Mouse (Mus musculus) cerebellum, adult 2 months (tissue): Measurements from ENCODE around the gene Espn.

Experiments used
- CTCF ChIP-seq: fragments of 200-500 bp; IDR thresholded peaks from 2 replicates; pipeline ENCODE4 v1.5.1; 2011; ENCODE audit warnings: low read depth, mild to moderate bottlenecking, control low read depth, low read length, moderate library complexity, borderline replicate concordance; ENCODE audit not compliant: insufficient read depth
- POLR2A ChIP-seq: fragments of 200-500 bp; IDR thresholded peaks from 2 replicates; pipeline ENCODE4 v1.6.1; 2011; ENCODE audit warnings: low read length, control low read depth, borderline replicate concordance; ENCODE audit not compliant: insufficient read depth

GRCm38 (mm10) chr4:152197545-152197944 is 45.4 kb upstream of the Espn start:
- TF ChIP-seq POLR2A (no peak), CTCF (no peak)
